Mouse (Mus musculus): Measurements from ENCODE around the gene Zcchc17. TPM values are rescaled to one million over a fixed set of nuclear protein-coding genes. Genes with fewer than 3 reads are reported as not detected.

Zcchc17 gene
- polyA plus RNA-seq, 1 experiment = 8.0 TPM

GRCm38 (mm10) chr4:130341691-130342090 lies 18.1 kb downstream of the Zcchc17 start:
- no peak overlapping the region for H3K27ac ChIP-seq (ENCODE audit: control insufficient read depth, insufficient read depth, low read depth, low read length)
- H3K4me1 ChIP-seq (ENCODE audit: control insufficient read depth, insufficient read depth, low read length) = no peaks in the 10 kb centered on the region
- TF ChIP-seq POLR2A (IDR thresholded peaks at IDR 0.05; ENCODE audit: control insufficient read depth, low read depth, low read length) = no peak
- no peak for TF ChIP-seq CTCF (IDR thresholded peaks at IDR 0.05; ENCODE audit: control insufficient read depth, insufficient read depth, insufficient replicate concordance, low read depth, low read length)
- H3K4me3 ChIP-seq (ENCODE audit: control insufficient read depth, low read depth, low read length) = no peak overlapping the region
- no peaks in the 10 kb centered on the region for H3K27me3 ChIP-seq (ENCODE audit: control insufficient read depth, insufficient read depth, low read length)
- no peaks in the 10 kb centered on the region for H3K36me3 ChIP-seq (ENCODE audit: control insufficient read depth, insufficient read depth, low read length)

- no peaks in the 10 kb centered on the region for H3K36me3 ChIP-seq (ENCODE audit: control insufficient read depth, insufficient read depth, low read length)
- no peaks in the 10 kb centered on the region for H3K27me3 ChIP-seq (ENCODE audit: control insufficient read depth, insufficient read depth, low read length)
- H3K4me3 ChIP-seq (ENCODE audit: control insufficient read depth, low read depth, low read length) = no peak overlapping the region
- no peaks in the 10 kb centered on the region for H3K4me1 ChIP-seq (ENCODE audit: control insufficient read depth, insufficient read depth, low read length)
- no peak overlapping the region for H3K27ac ChIP-seq (ENCODE audit: control insufficient read depth, insufficient read depth, low read depth, low read length)
- no peak for TF ChIP-seq CTCF (IDR thresholded peaks at IDR 0.05; ENCODE audit: control insufficient read depth, insufficient read depth, insufficient replicate concordance, low read depth, low read length)
- no peak for TF ChIP-seq POLR2A (IDR thresholded peaks at IDR 0.05; ENCODE audit: control insufficient read depth, low read depth, low read length)
Measured at GRCm38 (mm10) chr4:130335867-130336266, 23.9 kb downstream of the Zcchc17 start.

- Histone ChIP-seq H3K27me3 (ENCODE audit: control insufficient read depth, insufficient read depth, low read length) (no peaks in the 10 kb centered on the region), H3K4me1 (ENCODE audit: control insufficient read depth, insufficient read depth, low read length) (no peaks in the 10 kb centered on the region), H3K27ac (ENCODE audit: control insufficient read depth, insufficient read depth, low read depth, low read length) (no peak overlapping the region), H3K36me3 (ENCODE audit: control insufficient read depth, insufficient read depth, low read length) (no peaks in the 10 kb centered on the region; the same call in 1 of the 2 replicates), H3K4me3 (ENCODE audit: control insufficient read depth, low read depth, low read length) (no peak overlapping the region)
- TF ChIP-seq CTCF (IDR thresholded peaks at IDR 0.05; ENCODE audit: control insufficient read depth, insufficient read depth, insufficient replicate concordance, low read depth, low read length) = no peak
Measured at GRCm38 (mm10) chr4:130327366-130327765, 32.4 kb downstream of the Zcchc17 start.

- H3K36me3 ChIP-seq (ENCODE audit: control insufficient read depth, insufficient read depth, low read length) = no peaks in the 10 kb centered on the region; the same call in 1 of the 2 replicates
- TF ChIP-seq POLR2A (IDR thresholded peaks at IDR 0.05; ENCODE audit: control insufficient read depth, low read depth, low read length) = no peak
- no peak for TF ChIP-seq CTCF (IDR thresholded peaks at IDR 0.05; ENCODE audit: control insufficient read depth, insufficient read depth, insufficient replicate concordance, low read depth, low read length)
Measured at GRCm38 (mm10) chr4:130325446-130325845, 34.3 kb downstream of the Zcchc17 start.

GRCm38 (mm10) chr4:130323607-130324006 lies 36.1 kb downstream of the Zcchc17 start:
- H3K36me3 ChIP-seq (ENCODE audit: control insufficient read depth, insufficient read depth, low read length) = no peaks in the 10 kb centered on the region; the same call in 1 of the 2 replicates
- no peaks in the 10 kb centered on the region for H3K27me3 ChIP-seq (ENCODE audit: control insufficient read depth, insufficient read depth, low read length)
- no peaks in the 10 kb centered on the region for H3K4me1 ChIP-seq (ENCODE audit: control insufficient read depth, insufficient read depth, low read length)
- H3K27ac ChIP-seq (ENCODE audit: control insufficient read depth, insufficient read depth, low read depth, low read length) = no peak overlapping the region
- TF ChIP-seq CTCF (IDR thresholded peaks at IDR 0.05; ENCODE audit: control insufficient read depth, insufficient read depth, insufficient replicate concordance, low read depth, low read length) (no peak), POLR2A (IDR thresholded peaks at IDR 0.05; ENCODE audit: control insufficient read depth, low read depth, low read length) (no peak)
- no peak overlapping the region for H3K4me3 ChIP-seq (ENCODE audit: control insufficient read depth, low read depth, low read length)

More at GRCm38 (mm10) chr4:130325446-130325845, 34.3 kb downstream of the Zcchc17 start:
- no peaks in the 10 kb centered on the region for H3K4me1 ChIP-seq (ENCODE audit: control insufficient read depth, insufficient read depth, low read length)
- no peak overlapping the region for H3K4me3 ChIP-seq (ENCODE audit: control insufficient read depth, low read depth, low read length)
- H3K27me3 ChIP-seq (ENCODE audit: control insufficient read depth, insufficient read depth, low read length) = no peaks in the 10 kb centered on the region
- no peak overlapping the region for H3K27ac ChIP-seq (ENCODE audit: control insufficient read depth, insufficient read depth, low read depth, low read length)

GRCm38 (mm10) chr4:130323165-130323564 lies 36.6 kb downstream of the Zcchc17 start:
- Histone ChIP-seq H3K4me1 (ENCODE audit: control insufficient read depth, insufficient read depth, low read length) (no peaks in the 10 kb centered on the region), H3K27me3 (ENCODE audit: control insufficient read depth, insufficient read depth, low read length) (no peaks in the 10 kb centered on the region), H3K4me3 (ENCODE audit: control insufficient read depth, low read depth, low read length) (no peak overlapping the region), H3K36me3 (ENCODE audit: control insufficient read depth, insufficient read depth, low read length) (no peaks in the 10 kb centered on the region; the same call in 1 of the 2 replicates), H3K27ac (ENCODE audit: control insufficient read depth, insufficient read depth, low read depth, low read length) (no peak overlapping the region)
- no peak for TF ChIP-seq CTCF (IDR thresholded peaks at IDR 0.05; ENCODE audit: control insufficient read depth, insufficient read depth, insufficient replicate concordance, low read depth, low read length)
- TF ChIP-seq POLR2A (IDR thresholded peaks at IDR 0.05; ENCODE audit: control insufficient read depth, low read depth, low read length) = no peak

- no peaks in the 10 kb centered on the region for H3K4me1 ChIP-seq (ENCODE audit: control insufficient read depth, insufficient read depth, low read length)
- no peak for TF ChIP-seq POLR2A (IDR thresholded peaks at IDR 0.05; ENCODE audit: control insufficient read depth, low read depth, low read length)
- no peaks in the 10 kb centered on the region; the same call in 1 of the 2 replicates for H3K36me3 ChIP-seq (ENCODE audit: control insufficient read depth, insufficient read depth, low read length)
- no peak overlapping the region for H3K27ac ChIP-seq (ENCODE audit: control insufficient read depth, insufficient read depth, low read depth, low read length)
- H3K4me3 ChIP-seq (ENCODE audit: control insufficient read depth, low read depth, low read length) = no peak overlapping the region
- H3K27me3 ChIP-seq (ENCODE audit: control insufficient read depth, insufficient read depth, low read length) = no peaks in the 10 kb centered on the region
Measured at GRCm38 (mm10) chr4:130322567-130322966, 37.2 kb downstream of the Zcchc17 start.

- Histone ChIP-seq H3K36me3 (ENCODE audit: control insufficient read depth, insufficient read depth, low read length) (no peaks in the 10 kb centered on the region; the same call in 1 of the 2 replicates), H3K27me3 (ENCODE audit: control insufficient read depth, insufficient read depth, low read length) (no peaks in the 10 kb centered on the region), H3K4me1 (ENCODE audit: control insufficient read depth, insufficient read depth, low read length) (no peaks in the 10 kb centered on the region), H3K27ac (ENCODE audit: control insufficient read depth, insufficient read depth, low read depth, low read length) (no peak overlapping the region), H3K4me3 (ENCODE audit: control insufficient read depth, low read depth, low read length) (no peak overlapping the region)
- TF ChIP-seq CTCF (IDR thresholded peaks at IDR 0.05; ENCODE audit: control insufficient read depth, insufficient read depth, insufficient replicate concordance, low read depth, low read length) (no peak), POLR2A (IDR thresholded peaks at IDR 0.05; ENCODE audit: control insufficient read depth, low read depth, low read length) (no peak)
Measured at GRCm38 (mm10) chr4:130321640-130322039, 38.1 kb downstream of the Zcchc17 start.
